Mouse (Mus musculus): ENCODE measurements at regions not wholly inside any gene's neighbourhood (a gene's known extent, or its start where the extent isn't known, plus 50 kb on each side); places are given as distances from the start of the nearest gene placed in this dataset.
"Not testable (repeated sequence)": the region's sequence is repeated elsewhere in the genome, so short reads cannot be mapped to it uniquely, and the experiment has no call there.

- no peak for DNase-seq (ENCODE audit: low read depth)
Measured at GRCm38 (mm10) chr1:83970641-83971285, 393.2 kb downstream of the Pid1 start.

DNA sequence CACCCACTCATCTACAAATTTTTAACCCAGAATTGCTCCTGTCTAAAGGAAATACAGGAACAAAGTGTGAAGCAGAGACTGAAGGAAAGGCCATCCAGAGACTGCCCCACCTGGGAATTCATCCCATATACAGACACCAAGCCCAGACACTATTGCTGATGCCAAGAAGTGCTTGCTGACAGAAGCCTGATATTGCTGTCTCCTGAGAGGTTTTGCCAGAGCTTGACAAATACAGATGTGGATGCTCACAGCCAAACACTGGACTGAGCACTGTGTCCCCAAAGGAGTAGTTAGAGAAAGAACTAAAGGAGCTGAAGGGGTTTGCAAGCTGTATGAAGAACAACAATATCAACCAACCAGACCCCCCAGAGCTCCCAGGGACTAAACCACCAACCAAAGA is 399.3 kb downstream of the Pid1 start:
- DNase-seq (ENCODE audit: low read depth) = not testable (repeated sequence)

- DNase-seq (ENCODE audit: low read depth) = no peak
Measured at GRCm38 (mm10) chr1:83961761-83962160, 402.2 kb downstream of the Pid1 start.

DNA sequence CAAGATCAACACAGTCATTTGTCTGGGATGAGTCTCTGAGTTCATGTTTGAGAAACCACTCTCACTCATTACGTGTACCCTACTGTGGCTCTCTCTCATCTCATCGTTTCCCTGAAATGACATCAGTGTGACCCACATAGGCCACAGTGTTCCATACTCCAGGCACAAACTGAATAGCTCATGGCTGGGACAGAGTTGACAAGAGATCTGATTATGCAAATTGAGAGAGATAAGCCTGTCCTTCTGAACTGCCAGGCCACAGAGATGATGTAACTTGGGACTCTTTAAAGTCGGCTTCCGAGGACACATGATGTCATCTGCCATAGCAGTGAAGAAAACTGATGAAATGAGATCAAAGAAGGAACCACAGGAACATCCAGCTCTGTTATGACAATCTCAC is 404.2 kb downstream of the Pid1 start:
- DNase-seq (ENCODE audit: low read depth) = no peak

DNA sequence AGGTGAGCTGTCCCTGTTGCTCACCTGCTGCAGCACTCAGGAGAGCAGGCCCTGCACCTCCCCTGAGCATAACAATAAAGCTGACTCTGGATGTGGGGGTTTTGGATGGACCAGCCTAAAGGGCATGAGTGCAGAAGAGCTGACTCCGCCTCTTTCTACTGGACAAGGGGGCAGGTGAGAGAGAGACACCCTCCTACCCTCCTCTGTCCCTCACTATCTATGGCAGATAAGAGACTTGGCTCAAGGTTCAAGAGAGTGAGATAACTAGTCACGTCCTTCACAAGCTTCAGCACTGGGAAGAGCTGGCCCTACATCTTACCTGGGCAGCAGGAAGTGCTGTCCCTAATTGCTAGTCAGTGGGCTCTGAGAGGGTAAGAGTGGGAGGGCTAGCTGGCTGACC is 441.1 kb downstream of the Pid1 start:
- no peak for DNase-seq (ENCODE audit: low read depth)

DNA sequence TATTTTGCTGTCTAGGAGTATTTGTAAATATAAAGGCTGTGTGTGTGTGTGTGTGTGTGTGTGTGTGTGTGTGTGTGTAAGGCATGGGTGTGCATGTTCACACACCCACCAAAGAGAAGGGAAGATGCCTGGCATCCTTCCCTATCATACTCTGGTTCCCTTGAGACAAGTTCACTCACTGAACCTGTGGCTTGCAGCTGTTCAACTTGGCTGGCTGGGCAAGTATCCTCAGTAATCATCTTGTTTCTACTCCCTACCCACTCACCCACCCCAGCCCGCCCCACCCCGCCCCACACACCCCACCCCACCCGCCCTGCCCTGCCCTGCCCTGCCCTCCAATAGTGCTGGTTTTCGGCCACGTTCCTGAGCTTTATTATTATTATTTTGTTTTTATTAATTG is 448.5 kb downstream of the Pid1 start:
- no peak for DNase-seq (ENCODE audit: low read depth)

DNA sequence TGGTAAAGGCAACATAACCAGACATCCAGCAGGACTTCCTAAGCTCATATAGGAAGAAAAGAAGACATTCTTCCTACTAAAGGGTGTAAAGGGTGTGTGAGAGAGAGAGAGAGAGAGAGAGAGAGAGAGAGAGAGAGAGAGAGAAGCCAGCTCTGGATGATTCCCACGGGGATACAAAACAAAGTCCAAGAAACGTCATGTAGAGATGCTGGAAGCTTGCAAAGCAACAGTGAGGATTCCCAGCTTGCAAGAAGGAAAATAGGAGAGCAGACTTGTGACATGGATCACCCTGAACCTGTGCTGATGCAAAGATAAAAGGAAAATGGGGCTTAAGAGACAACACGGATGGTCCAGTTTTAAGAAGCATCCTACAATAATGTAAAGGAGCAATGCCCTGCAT is 456.6 kb downstream of the Pid1 start:
- DNase-seq (ENCODE audit: low read depth) = no peak

DNA sequence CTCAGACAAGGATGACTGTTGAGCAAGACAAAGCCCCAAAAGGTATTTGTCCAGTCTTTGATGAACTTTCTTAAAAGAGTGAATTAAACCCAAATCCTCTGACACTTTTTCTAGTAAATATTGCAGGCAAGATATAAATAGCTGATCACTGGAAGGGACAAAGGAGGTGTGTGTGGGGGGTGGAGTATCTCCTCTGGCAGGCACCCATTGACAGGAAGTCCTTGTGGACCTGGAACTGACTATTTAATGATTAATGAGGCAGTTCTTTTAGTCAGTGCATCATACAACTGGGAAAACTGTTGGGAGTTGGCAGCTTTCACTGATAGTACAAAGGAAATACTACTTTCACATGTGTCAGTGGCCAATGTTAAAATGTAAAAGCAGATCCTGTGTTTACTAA is 457.1 kb downstream of the Pid1 start:
- no peak for DNase-seq (ENCODE audit: low read depth)

- no peak for DNase-seq (ENCODE audit: low read depth)
Measured at GRCm38 (mm10) chr1:83900135-83900534, 463.8 kb downstream of the Pid1 start.

DNA sequence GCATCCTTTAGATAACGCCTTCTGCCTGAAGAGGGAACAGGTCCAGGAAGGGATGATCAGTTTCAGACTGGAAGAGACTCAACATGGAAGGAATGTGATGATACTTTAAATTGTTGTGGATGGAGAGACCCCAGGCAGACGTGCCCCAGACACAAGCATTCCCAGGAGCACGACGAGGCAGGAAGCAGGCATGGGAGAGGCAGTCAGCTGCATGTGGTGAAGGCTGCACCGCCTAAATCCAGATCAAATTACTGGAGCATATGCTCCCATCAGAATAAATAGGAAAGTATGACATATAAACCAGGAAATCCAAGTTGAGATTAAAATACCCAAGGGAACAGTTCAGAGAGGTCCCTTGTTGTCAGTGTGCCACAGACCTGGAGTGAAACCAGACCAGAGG is 467.3 kb downstream of the Pid1 start:
- DNase-seq (ENCODE audit: low read depth) = no peak

DNA sequence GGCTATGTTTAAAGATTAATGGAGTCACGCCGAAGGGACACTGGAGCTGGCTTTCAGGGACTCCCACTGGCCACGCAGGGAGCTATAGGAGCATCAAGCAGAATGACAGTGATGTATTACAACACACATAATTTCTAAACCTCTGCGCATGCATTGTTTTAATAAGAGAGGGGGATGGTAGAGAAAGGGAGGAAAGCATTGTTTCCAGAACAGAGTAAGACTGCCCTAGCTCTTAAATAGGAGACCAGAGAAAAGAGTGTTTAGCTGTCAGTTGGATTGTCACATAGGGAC is 471.1 kb upstream of the Sphkap start:
- no peak for DNase-seq (ENCODE audit: low read depth)

DNA sequence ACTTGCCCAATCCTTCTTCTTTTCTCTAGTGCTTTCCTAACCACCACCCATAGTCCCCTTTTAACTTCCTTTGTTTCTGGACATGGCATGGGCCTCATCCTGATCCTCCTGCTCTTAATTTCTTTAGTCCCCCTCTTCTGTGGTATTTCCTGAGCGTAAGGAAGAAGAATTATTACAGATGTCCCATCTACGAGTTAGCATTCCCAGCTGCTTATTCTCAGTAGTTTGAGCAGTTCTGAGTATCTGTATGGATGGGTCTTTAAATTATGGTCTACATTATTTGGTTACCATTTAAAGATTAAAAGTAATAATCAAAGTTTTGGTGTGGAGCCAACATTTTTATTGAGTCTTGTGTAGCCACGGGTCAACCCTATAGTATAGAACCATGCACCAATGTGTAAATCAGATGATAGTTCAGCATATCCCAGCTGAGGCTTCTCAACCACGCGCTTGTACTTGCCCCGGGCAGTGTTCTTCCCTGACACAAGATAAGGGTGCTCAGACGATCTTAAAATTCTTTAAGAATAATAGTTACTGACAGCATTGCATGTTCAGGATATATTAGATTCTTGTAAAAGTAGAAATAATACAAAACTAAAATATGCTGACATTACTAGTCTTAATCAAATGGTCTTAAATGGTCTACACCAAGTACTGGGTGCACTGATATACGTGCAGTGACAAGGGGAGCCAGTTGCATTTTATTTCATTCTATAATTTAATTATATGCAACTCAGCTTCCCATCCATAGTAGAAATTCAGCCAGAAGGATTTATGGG is 470.5 kb upstream of the Sphkap start:
- no peak for DNase-seq (ENCODE audit: low read depth)

DNA sequence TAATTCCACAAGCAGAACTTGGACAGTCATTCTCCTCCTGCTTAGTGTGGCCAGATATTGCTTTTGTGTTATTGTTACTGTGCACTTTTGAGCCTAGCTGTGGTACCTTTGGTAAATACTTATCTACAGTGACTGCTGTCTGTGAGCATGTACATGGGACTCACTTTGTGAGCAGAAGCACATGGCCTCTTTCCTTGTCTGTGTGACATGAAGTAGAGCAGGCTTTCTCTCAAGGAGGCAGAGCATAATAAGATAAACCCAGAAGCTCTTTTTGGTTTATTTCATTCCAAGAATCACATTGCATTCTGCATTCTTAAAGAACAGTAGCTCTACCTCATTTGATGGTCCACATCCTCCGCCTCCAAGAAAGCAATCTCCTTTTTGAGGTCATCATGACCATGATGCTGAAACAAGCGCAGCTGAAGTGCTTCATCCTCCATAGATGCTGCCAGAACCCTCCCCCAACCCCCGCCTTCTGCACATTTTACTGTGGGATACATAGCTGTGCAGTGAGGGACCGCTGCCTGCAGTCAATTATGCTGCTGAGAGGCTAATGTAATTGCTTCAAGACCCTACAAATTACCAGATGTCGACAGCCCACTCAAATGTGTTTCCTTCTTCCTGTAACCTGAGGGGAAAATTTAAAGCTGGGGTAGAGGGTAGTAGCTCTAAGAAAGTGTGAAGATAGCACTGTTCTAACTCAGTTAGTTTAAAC is 463.0 kb upstream of the Sphkap start:
- DNase-seq (ENCODE audit: low read depth) = no peak

GRCm38 (mm10) chr1:83869046-83869445 is 461.0 kb upstream of the Sphkap start:
- DNase-seq (ENCODE audit: low read depth) = no peak

GRCm38 (mm10) chr1:83862541-83862940 is 454.5 kb upstream of the Sphkap start:
- no peak for DNase-seq (ENCODE audit: low read depth)

DNA sequence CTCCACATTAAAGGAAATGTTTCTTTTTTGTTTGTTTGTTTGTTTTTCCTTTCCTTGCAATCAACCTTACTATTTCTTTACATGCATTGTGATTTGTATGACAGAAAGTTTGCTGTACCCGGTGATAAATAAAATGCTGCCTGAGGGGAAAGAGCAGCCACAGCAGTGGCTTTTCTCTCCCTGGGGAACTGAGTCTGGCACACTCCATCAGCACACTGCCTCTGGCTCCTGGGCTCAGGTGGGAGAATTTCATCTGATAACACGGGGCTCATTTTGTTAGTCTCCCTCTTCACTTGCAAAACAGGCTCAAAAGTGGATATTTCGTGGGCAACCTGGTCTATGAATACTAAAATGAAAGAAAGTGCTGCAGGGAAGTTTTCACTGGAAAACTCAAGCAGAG is 454.1 kb upstream of the Sphkap start:
- no peak for DNase-seq (ENCODE audit: low read depth)

- no peak for DNase-seq (ENCODE audit: low read depth)
Measured at GRCm38 (mm10) chr1:83859732-83860424, 451.9 kb upstream of the Sphkap start.

- no peak for DNase-seq (ENCODE audit: low read depth)
Measured at GRCm38 (mm10) chr1:83853996-83854395, 446.0 kb upstream of the Sphkap start.

GRCm38 (mm10) chr1:83851081-83851480 is 443.1 kb upstream of the Sphkap start:
- no peak for DNase-seq (ENCODE audit: low read depth)

- no peak for DNase-seq (ENCODE audit: low read depth)
Measured at GRCm38 (mm10) chr1:83848414-83848813, 440.4 kb upstream of the Sphkap start.

GRCm38 (mm10) chr1:83847992-83848391 is 440.0 kb upstream of the Sphkap start:
- no peak for DNase-seq (ENCODE audit: low read depth)

DNA sequence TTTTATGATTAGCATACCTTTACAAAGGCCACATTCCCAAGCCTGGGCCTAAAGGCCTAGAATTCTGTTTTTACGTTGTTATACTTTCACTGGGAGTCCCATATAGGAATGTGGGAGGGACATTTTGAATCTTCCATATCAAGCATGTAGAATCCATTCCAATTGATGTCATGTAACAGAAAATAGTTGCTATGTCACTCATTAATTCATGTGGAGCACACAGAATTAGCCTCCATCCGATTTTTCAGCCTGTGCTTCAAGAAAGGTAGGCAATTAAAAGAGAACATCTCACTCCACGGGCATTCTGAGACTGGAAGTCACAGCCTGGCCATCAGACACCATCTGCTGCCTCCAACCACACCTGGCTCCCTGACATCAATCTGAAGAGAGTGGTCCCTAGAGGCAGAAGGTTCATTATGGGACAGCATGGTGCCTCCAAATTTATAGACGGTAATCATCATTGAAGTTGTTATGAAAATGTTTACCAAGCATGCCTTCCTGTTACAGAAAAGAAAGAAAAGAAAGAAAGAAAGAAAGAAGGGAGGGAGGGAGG is 436.9 kb upstream of the Sphkap start:
- no peak for DNase-seq (ENCODE audit: low read depth)

DNA sequence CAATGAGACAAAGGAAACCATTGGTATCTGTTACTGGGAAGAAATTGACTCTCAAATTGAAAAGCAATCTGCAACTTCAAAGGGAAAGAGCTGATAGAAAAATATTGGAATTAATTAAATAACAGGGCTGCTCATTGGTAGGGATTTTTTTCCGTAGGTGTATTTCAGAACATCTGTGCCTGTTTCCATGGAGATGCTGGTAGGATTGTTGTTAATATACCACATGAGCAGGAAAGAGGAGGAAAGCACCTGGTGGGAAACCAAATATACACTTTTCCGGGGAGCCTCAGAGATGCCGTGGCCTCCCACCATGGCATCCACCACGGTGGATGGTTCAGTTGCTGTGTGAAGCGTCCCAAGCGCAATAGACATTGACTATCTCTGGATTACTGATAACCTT is 428.0 kb upstream of the Sphkap start:
- DNase-seq (ENCODE audit: low read depth) = no peak

Measured in induced T-regulatory cell, adult 2 months (primary cell).